In genomic region chr2:135764706-135765105, GRCm38 (mm10) we compare ENCODE assay signal across 13 mouse cellular contexts.
DNase-seq lines count a peak whose midpoint lies in the region; ATAC-seq lines count a peak whose summit lies in the region.
"Had no signal": no experiment of that assay in that cellular context is flagged by ENCODE, and none has a peak within 500 bp of the region (broad histone marks: within the 10 kb centered on the region; RNA-seq: fewer than 3 reads in every experiment).

No protein-coding gene starts in this region.

- 61% methylated on average over 8 of the region's 8 CpGs for WGBS in heart, embryonic 12.5 days
- WGBS in neural tube, embryonic 13.5 days = 52% methylated on average over 8 of the region's 8 CpGs
- WGBS in stomach, embryonic 15.5 days = 54% methylated on average over 8 of the region's 8 CpGs
- WGBS in limb, embryonic 10.5 days = 81% methylated on average over 8 of the region's 8 CpGs

- no peaks in the 10 kb centered on the region for H3K9me3 ChIP-seq in heart, embryonic 12.5 days (replicated peaks)
- no peaks in the 10 kb centered on the region for H3K9me3 ChIP-seq in neural tube, embryonic 13.5 days
- no peaks in the 10 kb centered on the region for H3K9me3 ChIP-seq in stomach, embryonic 15.5 days
- no peaks in the 10 kb centered on the region for H3K9me3 ChIP-seq in limb, embryonic 10.5 days (replicated peaks)
- H3K9me3 ChIP-seq: intestine, embryonic 15.5 days; neural tube, embryonic 12.5 days had no signal

- ATAC-seq in heart, embryonic 12.5 days (ENCODE audit: insufficient number of reproducible peaks, low FRiP score) = no peak
- ATAC-seq in neural tube, embryonic 13.5 days (ENCODE audit: low read depth) = no peak
- no peak for ATAC-seq in stomach, embryonic 15.5 days (ENCODE audit: insufficient read depth, low FRiP score, low read depth)
- ATAC-seq: activated CD4-positive, CD25-positive, alpha-beta regulatory T cell, adult 4 months; intestine, embryonic 15.5 days had no signal

- H3K4me2 ChIP-seq in heart, embryonic 12.5 days = peak overlapping the region; percentile 31
- no peak overlapping the region for H3K4me2 ChIP-seq in neural tube, embryonic 13.5 days
- H3K4me2 ChIP-seq in stomach, embryonic 15.5 days = 0 out of 2 replicates have a peak overlapping the region, but pooled peaks have one; percentile 9
- H3K4me2 ChIP-seq: intestine, embryonic 15.5 days; neural tube, embryonic 12.5 days had no signal

- DNase-seq in heart, postnatal 4 days = no peak
- no peak for DNase-seq in neural tube, embryonic 10.5 days (ENCODE audit: extremely low spot score, low spot score)
- peak; percentile 49 for DNase-seq in lung, postnatal 36 days
- DNase-seq in limb, embryonic 10.5 days (ENCODE audit: low spot score) = no peak
- DNase-seq: left cerebral cortex, postnatal 4 days; thymus, adult 2 months had no signal

- no peaks in the 10 kb centered on the region for H3K36me3 ChIP-seq in heart, embryonic 12.5 days
- no peaks in the 10 kb centered on the region for H3K36me3 ChIP-seq in neural tube, embryonic 13.5 days
- no peaks in the 10 kb centered on the region for H3K36me3 ChIP-seq in stomach, embryonic 15.5 days
- H3K36me3 ChIP-seq in limb, embryonic 10.5 days = no peaks in the 10 kb centered on the region
- H3K36me3 ChIP-seq: intestine, embryonic 15.5 days; neural tube, embryonic 12.5 days had no signal

- H3K9ac ChIP-seq in heart, embryonic 12.5 days = no peak overlapping the region
- no peak overlapping the region for H3K9ac ChIP-seq in neural tube, embryonic 13.5 days
- no peak overlapping the region for H3K9ac ChIP-seq in stomach, embryonic 15.5 days
- H3K9ac ChIP-seq: intestine, embryonic 15.5 days; neural tube, embryonic 12.5 days had no signal

- peak overlapping the region; percentile 22; the same call in 1 of the 2 replicates for H3K4me3 ChIP-seq in heart, embryonic 12.5 days
- no peak overlapping the region for H3K4me3 ChIP-seq in neural tube, embryonic 13.5 days
- no peak overlapping the region for H3K4me3 ChIP-seq in stomach, embryonic 15.5 days (replicated peaks)
- no peak overlapping the region for H3K4me3 ChIP-seq in limb, embryonic 10.5 days
- H3K4me3 ChIP-seq: intestine, embryonic 15.5 days; neural tube, embryonic 12.5 days had no signal

- peak overlapping the region; percentile 63 for H3K27ac ChIP-seq in heart, embryonic 12.5 days (ENCODE audit: poor library complexity, severe bottlenecking)
- H3K27ac ChIP-seq in neural tube, embryonic 13.5 days (replicated peaks) = 0 out of 2 replicates have a peak overlapping the region, but pooled peaks have one; percentile 3
- H3K27ac ChIP-seq in stomach, embryonic 15.5 days = peak overlapping the region; percentile 28; the same call in 1 of the 2 replicates
- H3K27ac ChIP-seq in limb, embryonic 10.5 days = no peak overlapping the region
- H3K27ac ChIP-seq: intestine, embryonic 15.5 days; macrophage; neural tube, embryonic 12.5 days had no signal

- no peaks in the 10 kb centered on the region for H3K27me3 ChIP-seq in heart, embryonic 12.5 days (replicated peaks)
- H3K27me3 ChIP-seq in neural tube, embryonic 13.5 days = no peaks in the 10 kb centered on the region; the same call in 1 of the 2 replicates
- H3K27me3 ChIP-seq in stomach, embryonic 15.5 days (replicated peaks) = no peaks in the 10 kb centered on the region
- H3K27me3 ChIP-seq in limb, embryonic 10.5 days (ENCODE audit: low read depth, poor library complexity, severe bottlenecking) = no peaks in the 10 kb centered on the region
- H3K27me3 ChIP-seq: intestine, embryonic 15.5 days; neural tube, embryonic 12.5 days had no signal

- H3K4me1 ChIP-seq in heart, embryonic 12.5 days (replicated peaks) = peaks cover 45% of the 10 kb centered on the region
- H3K4me1 ChIP-seq in neural tube, embryonic 13.5 days (replicated peaks) = peaks cover 23% of the 10 kb centered on the region
- 0 out of 2 replicates have a peak, but pooled peaks cover 2% of the 10 kb centered on the region for H3K4me1 ChIP-seq in stomach, embryonic 15.5 days
- H3K4me1 ChIP-seq in limb, embryonic 10.5 days = peaks cover 22% of the 10 kb centered on the region
